Mouse (Mus musculus) C2C12 (cell line): ENCODE measurements around the gene Rxfp1.

Experiments used
- CEBPB ChIP-seq: IDR thresholded peaks from one replicate; pipeline ENCODE4 v1.6.1; 2011; ENCODE audit warnings: low read depth, mild to moderate bottlenecking, control low read depth, moderate library complexity
- CTCF ChIP-seq: IDR thresholded peaks from one replicate; pipeline ENCODE4 v1.5.1; 2011; ENCODE audit not compliant: control insufficient read depth, insufficient read depth, insufficient read length
- FOSL1 ChIP-seq: IDR thresholded peaks from one replicate; pipeline ENCODE4 v1.8.0; 2011; ENCODE audit warnings: mild to moderate bottlenecking, low read length; ENCODE audit not compliant: poor library complexity, insufficient read depth, severe bottlenecking
- MYOG ChIP-seq: IDR thresholded peaks from one replicate; pipeline ENCODE4 v1.6.1; 2011; ENCODE audit not compliant: control insufficient read depth, insufficient read length; ENCODE audit errors: extremely low read depth
- USF1 ChIP-seq: IDR thresholded peaks from one replicate; pipeline ENCODE4 v1.6.1; 2011; ENCODE audit warnings: low read depth, mild to moderate bottlenecking, control low read depth, moderate library complexity

DNA sequence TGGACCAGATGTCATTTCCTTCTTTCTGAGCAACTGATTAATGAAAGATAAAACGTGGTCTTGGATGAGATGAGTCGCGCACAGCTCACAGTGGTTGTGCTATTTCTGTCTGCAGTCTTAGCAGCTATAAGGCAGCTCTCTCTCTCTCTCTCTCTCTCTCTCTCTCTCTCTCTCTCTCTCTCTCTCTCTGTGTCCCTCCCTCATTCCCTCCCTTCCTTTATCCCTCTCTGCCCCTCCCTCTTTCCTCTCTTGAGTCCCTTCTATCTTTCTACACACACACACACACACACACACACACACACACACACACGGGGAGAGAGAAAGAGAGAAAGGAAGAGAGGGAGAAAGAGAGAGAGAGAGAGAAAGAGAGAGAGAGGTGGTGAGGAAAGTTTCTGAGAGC, at the start of gene Rxfp1:
- TF ChIP-seq MYOG: no peak
- no peak for TF ChIP-seq CTCF
- no peak for TF ChIP-seq FOSL1
- no peak for TF ChIP-seq USF1
- no peak for TF ChIP-seq CEBPB
